Mouse (Mus musculus): ENCODE data around the gene Thsd7b. TPM values are rescaled to one million over a fixed set of nuclear protein-coding genes. Genes with fewer than 3 reads are reported as not detected.

The Thsd7b gene
- polyA plus RNA-seq, 1 experiment from 2014 or later: 0.33 TPM

- Histone ChIP-seq H3K27ac (ENCODE audit: low read depth, low read length) (no peak overlapping the region), H3K36me3 (ENCODE audit: control insufficient read depth, insufficient read depth) (no peaks in the 10 kb centered on the region), H3K27me3 (replicated peaks; ENCODE audit: control insufficient read depth, insufficient read depth, low read length) (no peaks in the 10 kb centered on the region), H3K4me3 (ENCODE audit: low read depth, low read length) (no peak overlapping the region), H3K4me2 (replicated peaks; ENCODE audit: low read depth) (no peak overlapping the region), H3K9me3 (ENCODE audit: control insufficient read depth) (no peaks in the 10 kb centered on the region), H3K4me1 (replicated peaks; ENCODE audit: control insufficient read depth, insufficient read depth, low read length) (no peaks in the 10 kb centered on the region), H3K9ac (ENCODE audit: low read depth, low read length) (no peak overlapping the region)
- 64% methylated on average over 2 of the region's 2 CpGs for WGBS
- TF ChIP-seq CTCF (IDR thresholded peaks at IDR 0.05; ENCODE audit: low read depth): no peak
- no peak for ATAC-seq
These were observed 564.2 kb downstream of the Thsd7b start for GRCm38 (mm10) chr1:129837324-129837723.

GRCm38 (mm10) chr1:129837776-129838175 is 564.7 kb downstream of the Thsd7b start:
- no peak overlapping the region for H3K27ac ChIP-seq (ENCODE audit: low read depth, low read length)
- H3K4me3 ChIP-seq (ENCODE audit: low read depth, low read length): no peak overlapping the region
- H3K4me2 ChIP-seq (replicated peaks; ENCODE audit: low read depth): no peak overlapping the region
- no peaks in the 10 kb centered on the region for H3K36me3 ChIP-seq (ENCODE audit: control insufficient read depth, insufficient read depth)
- no peaks in the 10 kb centered on the region for H3K27me3 ChIP-seq (replicated peaks; ENCODE audit: control insufficient read depth, insufficient read depth, low read length)
- no peak for ATAC-seq
- no peaks in the 10 kb centered on the region for H3K9me3 ChIP-seq (ENCODE audit: control insufficient read depth)
- no peak overlapping the region for H3K9ac ChIP-seq (ENCODE audit: low read depth, low read length)
- WGBS: 42% methylated on average over 3 of the region's 3 CpGs
- no peaks in the 10 kb centered on the region for H3K4me1 ChIP-seq (replicated peaks; ENCODE audit: control insufficient read depth, insufficient read depth, low read length)
- TF ChIP-seq CTCF (IDR thresholded peaks at IDR 0.05; ENCODE audit: low read depth): no peak

DNA sequence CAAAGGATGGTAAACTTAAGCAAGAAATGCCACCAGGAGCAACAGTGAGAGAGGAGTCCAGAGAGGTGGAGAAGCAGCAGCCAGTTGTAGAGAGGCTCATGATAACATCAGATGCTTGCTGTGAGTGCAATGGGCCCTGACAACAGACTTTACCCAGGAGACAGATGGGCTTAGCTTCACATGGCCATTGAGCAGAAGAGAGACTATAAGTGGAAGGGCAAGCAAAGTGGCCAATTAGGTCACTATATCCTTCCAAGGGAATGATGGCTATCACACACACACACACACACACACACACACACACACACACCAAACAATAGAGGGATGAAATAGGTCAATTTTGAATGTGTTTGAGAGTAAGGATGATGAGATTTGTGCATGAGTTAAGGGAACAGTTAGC is 565.4 kb downstream of the Thsd7b start:
- no peak overlapping the region for H3K4me3 ChIP-seq (ENCODE audit: low read depth, low read length)
- ATAC-seq: no peak
- TF ChIP-seq CTCF (IDR thresholded peaks at IDR 0.05; ENCODE audit: low read depth): no peak

DNA sequence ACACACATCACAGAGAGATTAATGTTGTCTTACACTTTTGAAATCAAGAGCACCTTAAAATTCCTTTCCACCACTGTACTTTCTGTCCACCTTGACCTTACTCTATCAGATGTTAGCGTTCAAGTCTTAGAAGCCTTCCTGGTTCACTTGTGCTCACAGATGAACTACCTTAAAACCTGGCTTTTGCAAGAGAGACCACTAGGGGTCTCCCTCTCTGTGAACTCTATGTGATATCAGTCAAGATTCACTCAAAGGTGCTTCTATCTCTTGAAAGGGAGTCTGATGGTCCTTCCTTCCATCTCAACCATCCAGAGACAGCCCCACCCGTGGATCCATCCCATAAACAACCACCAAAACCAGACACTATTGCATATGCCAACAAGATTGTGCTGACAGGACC is 570.3 kb downstream of the Thsd7b start:
- Histone ChIP-seq H3K4me3 (ENCODE audit: low read depth, low read length) (no peak overlapping the region), H3K9me3 (ENCODE audit: control insufficient read depth) (no peaks in the 10 kb centered on the region), H3K9ac (ENCODE audit: low read depth, low read length) (no peak overlapping the region), H3K27me3 (replicated peaks; ENCODE audit: control insufficient read depth, insufficient read depth, low read length) (no peaks in the 10 kb centered on the region), H3K36me3 (ENCODE audit: control insufficient read depth, insufficient read depth) (no peaks in the 10 kb centered on the region), H3K4me2 (replicated peaks; ENCODE audit: low read depth) (no peak overlapping the region), H3K4me1 (replicated peaks; ENCODE audit: control insufficient read depth, insufficient read depth, low read length) (no peaks in the 10 kb centered on the region), H3K27ac (ENCODE audit: low read depth, low read length) (no peak overlapping the region)
- ATAC-seq: no peak
- TF ChIP-seq CTCF (IDR thresholded peaks at IDR 0.05; ENCODE audit: low read depth): peak; percentile 70
- whole genome bisulfite sequencing: 36% methylated on average over 2 of the region's 2 CpGs

More for the DNA sequence above, 565.4 kb downstream of the Thsd7b start:
- Histone ChIP-seq H3K9me3 (ENCODE audit: control insufficient read depth) (no peaks in the 10 kb centered on the region), H3K36me3 (ENCODE audit: control insufficient read depth, insufficient read depth) (no peaks in the 10 kb centered on the region), H3K4me1 (replicated peaks; ENCODE audit: control insufficient read depth, insufficient read depth, low read length) (no peaks in the 10 kb centered on the region), H3K27ac (ENCODE audit: low read depth, low read length) (no peak overlapping the region), H3K9ac (ENCODE audit: low read depth, low read length) (no peak overlapping the region), H3K4me2 (replicated peaks; ENCODE audit: low read depth) (no peak overlapping the region), H3K27me3 (replicated peaks; ENCODE audit: control insufficient read depth, insufficient read depth, low read length) (no peaks in the 10 kb centered on the region)

GRCm38 (mm10) chr1:129850007-129850564 is 577.0 kb downstream of the Thsd7b start:
- TF ChIP-seq CTCF (IDR thresholded peaks at IDR 0.05; ENCODE audit: low read depth): no peak
- H3K27me3 ChIP-seq (replicated peaks; ENCODE audit: control insufficient read depth, insufficient read depth, low read length): no peaks in the 10 kb centered on the region
- no peak overlapping the region for H3K4me3 ChIP-seq (ENCODE audit: low read depth, low read length)
- no peak overlapping the region for H3K9ac ChIP-seq (ENCODE audit: low read depth, low read length)
- no peaks in the 10 kb centered on the region for H3K36me3 ChIP-seq (ENCODE audit: control insufficient read depth, insufficient read depth)
- H3K27ac ChIP-seq (ENCODE audit: low read depth, low read length): no peak overlapping the region
- H3K4me1 ChIP-seq (replicated peaks; ENCODE audit: control insufficient read depth, insufficient read depth, low read length): no peaks in the 10 kb centered on the region
- no peaks in the 10 kb centered on the region for H3K9me3 ChIP-seq (ENCODE audit: control insufficient read depth)
- H3K4me2 ChIP-seq (replicated peaks; ENCODE audit: low read depth): no peak overlapping the region
- 81% methylated on average over 5 of the region's 5 CpGs for WGBS
- ATAC-seq: no peak

- no peak for ATAC-seq
- 74% methylated on average over 6 of the region's 6 CpGs for WGBS
- H3K27ac ChIP-seq (ENCODE audit: low read depth, low read length): no peak overlapping the region
- H3K27me3 ChIP-seq (replicated peaks; ENCODE audit: control insufficient read depth, insufficient read depth, low read length): no peaks in the 10 kb centered on the region
- no peaks in the 10 kb centered on the region for H3K9me3 ChIP-seq (ENCODE audit: control insufficient read depth)
- H3K4me2 ChIP-seq (replicated peaks; ENCODE audit: low read depth): no peak overlapping the region
- no peaks in the 10 kb centered on the region for H3K36me3 ChIP-seq (ENCODE audit: control insufficient read depth, insufficient read depth)
- TF ChIP-seq CTCF (IDR thresholded peaks at IDR 0.05; ENCODE audit: low read depth): no peak
- no peaks in the 10 kb centered on the region for H3K4me1 ChIP-seq (replicated peaks; ENCODE audit: control insufficient read depth, insufficient read depth, low read length)
- H3K9ac ChIP-seq (ENCODE audit: low read depth, low read length): no peak overlapping the region
- H3K4me3 ChIP-seq (ENCODE audit: low read depth, low read length): no peak overlapping the region
These were observed 594.6 kb downstream of the Thsd7b start for GRCm38 (mm10) chr1:129867714-129868113.

DNA sequence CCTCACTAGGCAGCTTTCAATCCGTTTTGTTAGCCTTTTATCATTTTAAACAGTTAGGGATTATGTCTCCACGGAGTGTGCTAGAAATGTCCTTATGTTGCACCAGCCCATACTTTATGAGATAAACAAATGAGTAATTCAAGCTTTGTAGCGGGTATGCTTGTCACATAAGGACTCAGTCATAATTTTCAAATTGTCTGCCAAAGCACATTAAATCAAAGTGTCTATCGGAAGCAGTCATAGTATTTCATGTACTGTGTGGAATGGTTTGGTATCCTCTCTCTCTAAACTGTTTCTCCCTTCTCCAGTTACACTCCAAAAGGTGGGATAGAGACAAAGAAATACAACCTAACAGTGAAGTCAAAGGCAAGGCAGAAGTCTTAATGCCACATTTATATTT is 601.3 kb downstream of the Thsd7b start:
- H3K27me3 ChIP-seq (replicated peaks; ENCODE audit: control insufficient read depth, insufficient read depth, low read length): no peaks in the 10 kb centered on the region
- no peak overlapping the region for H3K27ac ChIP-seq (ENCODE audit: low read depth, low read length)
- TF ChIP-seq CTCF (IDR thresholded peaks at IDR 0.05; ENCODE audit: low read depth): no peak
- H3K4me3 ChIP-seq (ENCODE audit: low read depth, low read length): no peak overlapping the region
- WGBS: 60% methylated on average over 4 of the region's 4 CpGs
- no peak overlapping the region for H3K4me2 ChIP-seq (replicated peaks; ENCODE audit: low read depth)
- no peak for ATAC-seq
- H3K4me1 ChIP-seq (replicated peaks; ENCODE audit: control insufficient read depth, insufficient read depth, low read length): no peaks in the 10 kb centered on the region
- no peaks in the 10 kb centered on the region for H3K9me3 ChIP-seq (ENCODE audit: control insufficient read depth)
- no peaks in the 10 kb centered on the region for H3K36me3 ChIP-seq (ENCODE audit: control insufficient read depth, insufficient read depth)
- H3K9ac ChIP-seq (ENCODE audit: low read depth, low read length): no peak overlapping the region

Measured in intestine, postnatal 0 days (tissue).